Mouse (Mus musculus) retina, postnatal 1 day (tissue): ENCODE measurements around the gene Rnf145.
A peak's percentile ranks its signal among the peaks of the same experiment; 100 is the strongest.

Source experiments
- DNase-seq: peaks from one replicate; pipeline ENCODE4 v3.0.0-alpha.2; 2012

Gene Rnf145

DNA sequence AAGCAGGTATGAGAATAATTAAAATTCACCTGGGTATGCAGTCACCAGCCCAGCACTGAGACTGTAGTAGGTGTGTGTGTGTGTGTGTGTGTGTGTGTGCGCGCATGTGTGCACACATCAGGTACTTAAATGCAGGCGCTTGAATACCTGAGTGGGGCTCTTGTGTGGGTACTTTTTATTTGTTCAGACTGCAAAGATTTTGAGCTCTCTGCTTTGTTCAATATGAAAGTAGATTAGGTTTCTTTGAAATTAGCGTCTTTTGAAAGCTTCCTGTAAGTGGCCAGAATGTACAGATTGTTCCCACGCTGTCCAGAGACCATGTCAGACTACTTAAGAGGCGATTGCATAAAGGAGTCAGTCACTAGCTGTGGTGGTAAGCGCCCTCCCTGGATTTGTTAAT lies 18.6 kb downstream of the Rnf145 start:
- DNase-seq = no peak

GRCm38 (mm10) chr11:44538101-44538500 lies 19.3 kb downstream of the Rnf145 start:
- DNase-seq = no peak

DNA sequence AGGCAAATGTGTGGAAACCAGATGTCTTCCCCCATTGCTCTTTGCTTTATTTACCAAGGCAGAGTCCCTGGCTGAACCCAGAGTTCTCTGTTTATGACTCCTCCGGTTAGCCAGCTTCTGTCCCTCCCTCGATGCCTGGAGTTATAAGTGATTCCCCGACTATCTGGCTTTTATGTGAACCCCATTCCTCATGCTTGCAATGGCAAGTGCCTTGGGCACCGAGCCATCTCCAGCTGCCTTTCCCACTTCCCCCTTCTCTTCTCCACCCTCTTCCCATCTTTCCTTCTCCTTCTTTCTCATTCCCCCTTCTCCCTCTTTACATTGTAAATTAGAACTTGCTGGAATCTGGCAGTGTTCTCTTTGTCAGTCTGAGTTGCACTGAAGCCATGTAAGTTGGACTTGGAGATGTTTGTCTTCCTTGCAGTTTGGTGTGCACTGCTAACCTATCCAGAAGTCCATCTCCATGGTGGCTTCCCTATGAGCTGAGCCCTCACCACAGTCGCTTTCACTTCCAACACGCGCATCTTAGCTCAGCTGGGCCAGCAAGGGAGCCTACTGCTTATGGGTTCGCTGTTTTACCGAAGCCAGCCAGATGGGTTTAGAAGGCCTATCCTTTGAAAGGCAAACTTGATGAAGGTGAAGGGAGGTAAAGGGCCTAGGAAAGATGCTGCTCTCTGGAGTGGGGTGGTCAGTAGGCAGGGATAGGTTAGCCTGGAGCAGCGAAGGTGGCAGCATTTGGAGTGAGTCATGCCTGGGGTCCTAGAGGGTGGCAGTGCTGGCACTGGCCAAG lies 19.9 kb downstream of the Rnf145 start:
- no peak for DNase-seq

DNA sequence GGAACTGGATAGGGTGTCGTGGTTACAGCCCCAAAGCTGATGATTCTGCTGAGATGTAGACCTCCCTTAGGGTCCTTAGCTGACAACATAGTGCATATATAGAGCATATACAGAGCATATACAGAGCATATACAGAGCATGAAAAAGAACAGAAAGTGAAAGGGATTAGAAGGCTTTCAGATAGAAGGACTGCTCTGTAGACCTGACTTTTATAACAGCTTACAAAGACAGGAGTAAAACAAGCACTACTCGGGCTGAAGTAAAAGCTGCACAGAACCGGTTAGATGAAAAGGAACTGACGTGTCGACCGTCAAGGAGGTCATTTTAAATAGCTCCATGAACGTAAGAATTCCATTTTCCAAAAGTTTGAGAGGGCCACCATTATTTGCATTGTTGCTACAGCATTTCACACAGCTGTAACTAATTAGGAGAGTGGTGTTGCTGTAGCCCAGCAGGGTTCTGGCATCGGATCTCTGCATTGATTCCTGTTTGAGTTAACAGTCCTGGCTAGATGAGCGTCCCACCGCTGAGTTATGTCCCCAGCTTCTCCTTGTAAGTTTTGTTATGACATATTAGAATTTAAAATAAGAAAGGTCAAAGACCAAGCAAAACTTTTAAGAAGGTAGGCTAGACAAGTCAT lies 20.6 kb downstream of the Rnf145 start:
- DNase-seq = no peak

DNA sequence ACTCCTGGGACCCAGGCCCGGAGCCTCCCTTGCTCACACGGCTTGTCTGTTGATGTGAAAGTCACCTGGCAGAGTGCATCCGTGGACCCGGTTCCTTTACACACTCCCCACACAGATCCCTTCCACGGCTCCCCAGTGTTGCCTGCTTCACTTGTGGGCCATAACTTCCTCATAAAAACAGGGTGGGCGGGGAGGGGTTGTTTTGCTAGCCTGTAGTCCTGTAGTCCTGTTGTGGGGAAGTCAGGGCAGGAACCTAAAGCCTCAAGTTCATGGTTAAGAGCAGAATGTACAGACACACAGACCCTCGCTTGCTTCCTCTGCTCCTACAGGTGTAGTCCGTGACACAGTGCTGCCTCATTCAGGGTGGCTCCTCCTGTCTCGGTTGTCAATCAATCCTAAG lies 21.5 kb downstream of the Rnf145 start:
- no peak for DNase-seq

DNA sequence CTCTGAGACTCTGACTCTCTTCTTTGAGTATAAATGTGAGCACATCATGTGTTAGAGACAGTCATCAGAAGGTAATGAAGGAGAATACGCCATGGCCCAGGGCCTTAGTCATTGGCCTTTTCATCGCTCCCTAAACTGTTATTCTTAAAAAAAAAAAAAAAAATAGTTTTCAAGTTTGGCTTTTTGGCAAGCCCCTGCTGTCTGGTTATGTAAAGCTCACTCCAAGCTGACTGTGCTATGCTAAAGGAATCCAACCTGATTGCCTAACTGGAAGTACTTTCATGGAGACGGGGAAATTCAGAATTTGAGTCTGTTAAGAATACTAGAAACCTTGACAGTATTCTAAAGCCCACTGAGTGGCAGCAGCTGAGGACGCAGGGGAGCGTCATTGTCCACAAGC lies 22.5 kb downstream of the Rnf145 start:
- no peak for DNase-seq

DNA sequence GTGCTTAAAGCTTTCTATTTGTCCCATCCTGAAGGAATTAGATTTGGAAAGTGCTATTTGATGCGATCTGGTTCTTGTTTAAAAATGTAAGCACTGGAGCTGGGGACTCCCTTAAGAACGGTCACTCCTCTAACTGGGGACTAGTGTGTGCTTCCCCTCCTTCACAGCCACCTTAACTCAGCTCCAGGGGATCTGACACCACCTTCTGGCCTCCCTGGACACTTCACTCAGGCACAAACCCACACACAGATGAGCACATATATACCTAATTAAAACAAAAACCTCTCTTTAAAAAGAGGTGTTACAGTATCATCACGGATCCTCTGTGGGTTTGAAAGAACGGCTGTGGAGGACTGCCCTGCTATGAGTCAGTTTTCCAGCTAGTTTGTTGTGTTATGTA lies 23.0 kb downstream of the Rnf145 start:
- DNase-seq = no peak

DNA sequence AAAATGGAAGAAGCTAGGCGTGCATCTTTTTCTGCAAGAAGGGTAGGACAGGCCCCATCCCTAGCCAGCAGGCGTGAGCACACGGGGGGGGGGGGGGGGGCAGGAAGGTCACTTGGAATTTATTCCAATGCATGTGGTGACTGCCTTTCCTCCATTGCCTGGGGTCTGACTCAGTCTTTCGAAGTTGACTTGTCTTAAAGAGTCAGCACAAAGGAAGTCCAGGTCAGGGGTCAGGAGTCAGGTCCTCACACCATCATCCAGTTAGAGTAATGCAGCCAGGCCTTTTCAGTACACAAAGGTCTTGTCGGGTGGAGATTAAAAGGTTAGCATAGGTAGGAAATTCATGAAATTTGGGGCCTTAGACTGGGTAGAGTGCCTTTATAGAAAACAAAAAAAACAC lies 24.8 kb downstream of the Rnf145 start:
- no peak for DNase-seq

- DNase-seq = peak; percentile 7
Measured at GRCm38 (mm10) chr11:44543996-44544395, 25.2 kb downstream of the Rnf145 start.

DNA sequence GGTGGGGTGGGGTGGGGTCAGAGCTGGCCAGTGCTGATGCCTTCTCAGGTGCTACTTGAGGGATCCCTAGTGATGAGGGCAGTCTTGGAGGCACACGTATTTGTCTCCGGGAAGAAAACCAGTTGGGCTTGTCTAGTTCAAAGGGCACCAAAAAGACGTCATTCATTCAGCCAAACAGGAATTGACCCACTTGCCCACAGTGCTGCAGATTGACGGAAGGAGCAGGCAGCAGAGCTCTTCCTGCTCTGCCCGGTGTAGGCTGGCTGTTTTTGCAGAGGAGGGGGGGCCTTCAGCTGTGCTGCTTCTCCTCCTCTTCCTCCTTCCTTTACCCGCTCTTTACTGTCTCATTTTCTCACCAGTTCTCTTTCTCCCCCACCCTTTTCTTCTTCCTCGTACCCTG lies 26.4 kb downstream of the Rnf145 start:
- DNase-seq = peak; percentile 11

DNA sequence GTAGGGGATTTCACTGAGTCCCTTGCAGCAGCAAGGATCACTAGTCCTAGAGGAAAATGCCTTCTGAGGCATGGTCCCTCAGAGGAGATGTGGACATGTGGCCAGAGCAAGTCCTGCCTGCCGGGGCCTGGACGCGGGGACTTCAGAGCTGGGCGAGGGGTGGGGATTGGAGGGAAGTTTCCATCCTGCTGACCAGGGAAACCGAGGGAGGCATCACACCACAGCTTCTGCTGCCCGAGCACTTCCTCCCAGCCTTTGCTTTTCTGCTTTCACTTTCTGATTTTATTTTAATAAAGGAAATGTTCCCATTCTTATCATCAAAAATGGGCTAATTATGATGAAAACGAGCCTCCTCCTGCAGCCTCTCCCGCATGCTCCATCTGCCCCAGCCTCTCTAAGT lies 27.5 kb downstream of the Rnf145 start:
- DNase-seq = no peak

DNA sequence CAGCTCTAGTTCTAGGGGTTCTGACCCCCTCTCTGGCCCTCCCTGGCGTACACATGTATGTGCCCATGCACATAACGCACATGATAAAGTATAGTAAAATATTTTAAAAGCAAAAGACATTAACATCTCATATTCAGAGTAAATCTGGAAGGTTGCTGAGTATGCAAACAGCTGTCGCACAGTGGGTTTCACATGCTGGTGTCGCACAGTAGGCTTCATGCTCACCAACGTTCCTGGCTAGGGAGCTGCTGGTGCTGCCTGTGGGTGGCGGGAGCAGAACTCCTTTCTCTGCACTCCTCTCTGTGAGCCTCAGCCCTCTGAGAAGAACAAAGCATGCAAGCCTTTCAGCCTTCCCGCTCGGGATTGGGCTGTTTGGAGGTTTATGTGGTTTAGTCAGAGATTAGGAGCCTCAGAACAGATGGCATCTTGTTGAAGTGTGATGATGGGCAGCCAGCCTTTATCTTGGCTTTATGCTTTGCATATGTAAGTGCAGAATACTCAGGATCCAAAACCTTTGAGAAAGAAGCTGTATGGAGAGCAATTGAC lies 29.0 kb downstream of the Rnf145 start:
- peak; percentile 71 for DNase-seq

GRCm38 (mm10) chr11:44548816-44549215 lies 30.1 kb downstream of the Rnf145 start:
- no peak for DNase-seq

- DNase-seq = no peak
Measured at GRCm38 (mm10) chr11:44549511-44550278, 30.9 kb downstream of the Rnf145 start.

- DNase-seq = peak; percentile 17
Measured at GRCm38 (mm10) chr11:44550996-44551395, 32.2 kb downstream of the Rnf145 start.

- DNase-seq = no peak
Measured at GRCm38 (mm10) chr11:44554339-44554738, 35.6 kb downstream of the Rnf145 start.

- DNase-seq = no peak
Measured at GRCm38 (mm10) chr11:44558521-44558920, 39.8 kb downstream of the Rnf145 start.

DNA sequence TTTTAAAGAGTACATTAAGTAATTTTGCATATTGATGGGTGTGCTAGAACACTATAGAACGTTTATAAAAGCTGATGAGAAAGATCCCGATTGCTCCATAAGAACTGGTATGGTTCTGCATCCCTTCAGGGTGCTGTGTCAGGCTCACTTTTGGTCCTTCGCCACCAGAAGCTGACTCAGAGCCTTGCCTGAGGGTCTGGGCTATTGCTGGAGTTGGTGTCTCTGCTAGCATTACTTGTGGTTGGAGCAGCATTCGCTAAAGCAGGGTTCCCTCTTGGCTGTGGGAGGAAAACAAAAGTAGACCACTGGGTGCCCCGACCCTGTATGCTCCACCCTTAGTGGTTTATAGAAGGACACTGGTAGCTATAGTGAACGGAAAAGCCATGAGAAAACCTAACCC lies 40.7 kb downstream of the Rnf145 start:
- no peak for DNase-seq

DNA sequence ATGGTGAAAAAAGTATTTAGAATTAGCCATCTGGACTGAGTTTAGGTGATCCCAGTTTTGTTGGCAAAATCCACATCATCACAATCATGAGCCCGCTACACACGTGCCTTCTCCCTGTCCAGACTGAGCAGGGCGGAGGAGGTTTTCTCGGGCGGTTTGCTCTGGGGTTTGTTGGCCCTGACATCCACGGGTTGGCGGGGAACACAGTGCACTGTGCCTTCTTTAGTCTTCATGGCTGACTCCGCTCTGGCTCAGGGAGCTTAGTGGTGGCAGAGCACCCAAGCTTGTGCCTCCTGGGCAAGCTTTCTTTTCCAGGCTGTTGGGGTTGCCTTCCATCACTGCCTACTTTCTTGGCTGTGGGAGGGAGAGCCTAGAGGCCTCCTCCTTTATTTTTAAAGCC lies 41.6 kb downstream of the Rnf145 start:
- no peak for DNase-seq

GRCm38 (mm10) chr11:44561476-44562015 lies 42.8 kb downstream of the Rnf145 start:
- peak; percentile 62 for DNase-seq

GRCm38 (mm10) chr11:44562389-44563135 lies 43.8 kb downstream of the Rnf145 start:
- DNase-seq = no peak

DNA sequence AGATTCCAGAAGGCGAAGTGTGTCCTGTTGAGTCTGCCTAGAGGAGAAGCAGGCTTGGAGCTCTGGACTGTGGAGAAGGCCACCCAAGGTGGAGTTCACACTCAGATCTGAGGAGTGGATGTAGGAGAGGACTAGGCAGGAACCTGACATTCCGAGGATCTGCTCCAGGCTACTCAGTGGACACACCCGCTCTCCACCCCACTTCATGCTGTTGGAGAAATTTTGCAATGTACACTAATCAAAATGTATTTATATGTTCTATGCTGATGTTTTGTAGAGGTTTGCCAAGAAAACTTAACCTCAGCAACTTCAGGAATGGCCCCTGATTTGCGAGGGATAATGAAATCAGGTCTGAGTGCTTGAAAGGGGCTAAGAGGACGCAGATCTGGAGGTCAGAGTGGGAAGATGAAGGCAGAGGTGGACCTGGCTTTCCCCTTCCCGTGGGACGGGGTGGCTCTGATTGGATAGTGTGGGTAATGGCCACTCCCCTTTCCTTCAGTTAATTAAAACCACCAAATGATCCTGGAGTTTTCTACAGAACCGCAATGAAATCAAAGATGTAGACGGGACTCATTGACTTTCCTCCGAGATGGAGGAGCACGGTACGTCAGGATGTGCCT lies 45.6 kb downstream of the Rnf145 start:
- no peak for DNase-seq
